ENCODE assay signal across 18 mouse cellular contexts in the genomic region with DNA sequence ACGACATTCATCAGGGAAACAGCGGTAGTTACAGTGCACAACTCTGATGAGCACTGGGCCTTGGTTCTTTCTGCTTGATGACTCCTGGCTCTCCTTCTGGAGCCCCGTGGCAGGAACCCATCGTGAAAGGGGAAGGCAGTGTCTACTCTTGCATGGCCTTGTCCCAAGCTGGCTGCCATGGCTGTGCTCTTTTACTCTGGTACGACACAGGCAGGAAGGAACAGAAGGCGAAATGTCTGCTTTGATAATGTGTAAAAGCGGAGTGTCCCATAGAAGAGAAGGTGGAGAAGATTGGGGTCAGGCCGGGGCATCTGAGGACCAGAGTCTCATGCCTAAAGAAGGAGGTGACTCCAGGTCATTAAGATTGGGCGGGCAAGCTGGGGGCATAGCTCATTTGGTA. TPM values are rescaled to one million over a fixed set of nuclear protein-coding genes. Genes with fewer than 3 reads are reported as not detected.
DNase-seq lines count a peak whose midpoint lies in the region; ATAC-seq and TF ChIP-seq lines count a peak whose summit lies in the region.
"Had no signal": no experiment of that assay in that cellular context is flagged by ENCODE, and none has a peak within 500 bp of the region (broad histone marks: within the 10 kb centered on the region; RNA-seq: fewer than 3 reads in every experiment).

No protein-coding gene starts in this region.

- intact Hi-C loops in gastrocnemius, adult 2 months (cut with DNase I): no loop called here
- intact Hi-C loops in heart, postnatal 36 days (cut with DNase I): no loop called here

- no peaks in the 10 kb centered on the region for H3K36me3 ChIP-seq in liver, embryonic 13.5 days
- no peaks in the 10 kb centered on the region for H3K36me3 ChIP-seq in liver, embryonic 11.5 days (ENCODE audit: control insufficient read depth, insufficient read depth, low read length)
- H3K36me3 ChIP-seq: lung, embryonic 15.5 days had no signal

- H3K4me2 ChIP-seq in liver, embryonic 13.5 days: no peak overlapping the region
- H3K4me2 ChIP-seq in liver, embryonic 11.5 days: no peak overlapping the region
- H3K4me2 ChIP-seq: lung, embryonic 15.5 days; midbrain, embryonic 11.5 days had no signal

- no peak overlapping the region for H3K9ac ChIP-seq in liver, embryonic 13.5 days
- H3K9ac ChIP-seq in liver, embryonic 11.5 days (ENCODE audit: low read depth, low read length): no peak overlapping the region
- H3K9ac ChIP-seq: forebrain, postnatal 0 days; lung, embryonic 15.5 days had no signal

- no peak overlapping the region for H3K4me3 ChIP-seq in gastrocnemius, adult 2 months
- no peak overlapping the region for H3K4me3 ChIP-seq in liver, embryonic 13.5 days (replicated peaks)
- no peak overlapping the region for H3K4me3 ChIP-seq in liver, embryonic 11.5 days (ENCODE audit: low read depth, low read length)
- H3K4me3 ChIP-seq: lung, embryonic 15.5 days had no signal

- no peak for ATAC-seq in liver, embryonic 13.5 days (ENCODE audit: low read depth)
- ATAC-seq in liver, embryonic 11.5 days (replicated peaks; ENCODE audit: low FRiP score): no peak

- no peaks in the 10 kb centered on the region for H3K27me3 ChIP-seq in liver, embryonic 13.5 days
- H3K27me3 ChIP-seq in liver, embryonic 11.5 days (replicated peaks; ENCODE audit: control insufficient read depth, insufficient read depth, low read length): no peaks in the 10 kb centered on the region
- H3K27me3 ChIP-seq: lung, embryonic 15.5 days had no signal

- H3K27ac ChIP-seq in gastrocnemius, adult 2 months: peak overlapping the region; percentile 97
- peak overlapping the region; percentile 75 for H3K27ac ChIP-seq in liver, embryonic 13.5 days
- H3K27ac ChIP-seq in liver, embryonic 11.5 days (ENCODE audit: low read depth, low read length): no peak overlapping the region

- peaks cover 63% of the 10 kb centered on the region for H3K4me1 ChIP-seq in liver, embryonic 13.5 days (replicated peaks)
- H3K4me1 ChIP-seq in liver, embryonic 11.5 days (replicated peaks; ENCODE audit: control insufficient read depth, insufficient read depth, low read length): peaks cover 39% of the 10 kb centered on the region

- no peaks in the 10 kb centered on the region for H3K9me3 ChIP-seq in liver, embryonic 13.5 days (replicated peaks)
- no peaks in the 10 kb centered on the region for H3K9me3 ChIP-seq in liver, embryonic 11.5 days (ENCODE audit: control insufficient read depth, low read length)
- H3K9me3 ChIP-seq: lung, embryonic 15.5 days had no signal

- no peak for TF ChIP-seq CTCF in gastrocnemius, adult 2 months (IDR thresholded peaks at IDR 0.05)

- 66% methylated on average over 9 of the region's 9 CpGs for WGBS in liver, embryonic 13.5 days (ENCODE audit: insufficient replicate concordance)
- 67% methylated on average over 9 of the region's 9 CpGs for WGBS in liver, embryonic 11.5 days

- DNase-seq in gastrocnemius, adult 2 months: peak; percentile 38
- DNase-seq in gastrocnemius, postnatal 10 days: no peak
- DNase-seq in liver, embryonic 13.5 days: no peak
- DNase-seq in liver, embryonic 11.5 days (ENCODE audit: low spot score): no peak
- peak; percentile 37 to 41 for DNase-seq in cerebellum, postnatal 14 days
- peak; percentile 13 to 21 for DNase-seq in heart, postnatal 36 days
- DNase-seq in spleen, postnatal 36 days (ENCODE audit: low spot score in 2 of 2): no peak
- DNase-seq: adrenal gland, postnatal 36 days; forebrain, postnatal 0 days had no signal

RNA-seq across cellular contexts. Expression of a gene that starts 26.1 kb away (rescaled TPM):
- total RNA-seq in gastrocnemius, adult 2 months (2021): not detected
- not detected for total RNA-seq in gastrocnemius, postnatal 10 days (2021)
- not detected in 2 replicates for polyA plus RNA-seq in liver, embryonic 13.5 days (2015; fragmentation: Nextera tagmentation; extraction: Ambion mirVana)
- not detected in 2 replicates for polyA plus RNA-seq in liver, embryonic 11.5 days (2014; fragmentation: Nextera tagmentation; extraction: Ambion mirVana)
- total RNA-seq in heart, postnatal 36 days (2021): not detected
- total RNA-seq: adrenal gland, postnatal 36 days; common myeloid progenitor, adult 5-6 weeks; forebrain, postnatal 0 days; gastrocnemius, postnatal 4 days; layer of hippocampus, postnatal 25 days had no signal
- polyA plus RNA-seq: C2C12; forebrain, postnatal 0 days; intestine, embryonic 14.5 days; limb, embryonic 11.5 days; lung, embryonic 15.5 days; midbrain, embryonic 11.5 days; stomach, embryonic 16.5 days had no signal

RNA-seq across cellular contexts. Expression of a gene that starts 44.6 kb away (rescaled TPM):
- 10 to 100 TPM; 13.1 to 14.4 TPM for total RNA-seq in gastrocnemius, adult 2 months (2021)
- 10 to 100 TPM; 19.7 to 24.4 TPM for total RNA-seq in gastrocnemius, postnatal 10 days (2021)
- polyA plus RNA-seq in liver, embryonic 13.5 days (2015; fragmentation: Nextera tagmentation; extraction: Ambion mirVana): 50.2 and 58.5 TPM in 2 replicates
- polyA plus RNA-seq in liver, embryonic 11.5 days (2014; fragmentation: Nextera tagmentation; extraction: Ambion mirVana): 102 and 116 TPM in 2 replicates
- 10 to 100 TPM; 30.9 to 35.9 TPM for total RNA-seq in heart, postnatal 36 days (2021)

RNA-seq across cellular contexts. Expression of a gene that starts 51.7 kb away (rescaled TPM):
- total RNA-seq in gastrocnemius, adult 2 months (2021): 10 to 100 TPM in 1 of 2 experiments, 1 to 10 TPM in 1; 9.9 to 16.3 TPM
- total RNA-seq in gastrocnemius, postnatal 10 days (2021): 10 to 100 TPM; 34.6 to 35.7 TPM
- 124 and 128 TPM in 2 replicates for polyA plus RNA-seq in liver, embryonic 13.5 days (2015; fragmentation: Nextera tagmentation; extraction: Ambion mirVana)
- 232 and 242 TPM in 2 replicates for polyA plus RNA-seq in liver, embryonic 11.5 days (2014; fragmentation: Nextera tagmentation; extraction: Ambion mirVana)
- total RNA-seq in heart, postnatal 36 days (2021): 10 to 100 TPM; 26.9 to 36.2 TPM
- polyA plus RNA-seq: C2C12 had no signal

Comparison
In these comparisons a context has a peak if more than half of its experiments do, and no peak if none do; other contexts are left out.
1. DNase-seq: peak in gastrocnemius, adult 2 months (single experiment), cerebellum, postnatal 14 days (2 of 2) and heart, postnatal 36 days (2 of 2); none in gastrocnemius, postnatal 10 days (single experiment), liver, embryonic 13.5 days (single experiment), liver, embryonic 11.5 days (single experiment) and spleen, postnatal 36 days (0 of 2).